Mouse (Mus musculus) kidney, embryonic 16.5 days (tissue): ENCODE results near the gene Mthfs. TPM values are rescaled to one million over a fixed set of nuclear protein-coding genes. Genes with fewer than 3 reads are reported as not detected.

Experiments used
- ATAC-seq: fragments of 200-750 bp; cut with Nextera tagmentation; 2 replicates; pipeline ENCODE4 v1.8.0; 2017; ENCODE audit warnings: moderate TSS enrichment; ENCODE audit not compliant: low FRiP score, low TSS enrichment
- H3K27ac ChIP-seq: fragments of 300-500 bp; sonication (generic); 2 replicates; pipeline ENCODE4 v1.5.1; 2014; ENCODE audit warnings: low read length
- H3K27me3 ChIP-seq: fragments of 300-500 bp; sonication (generic); 2 replicates; pipeline ENCODE4 v1.6.1; 2014; ENCODE audit warnings: low read length, control low read depth, mixed read lengths; ENCODE audit not compliant: insufficient read depth
- H3K36me3 ChIP-seq: fragments of 300-500 bp; sonication (generic); 2 replicates; pipeline ENCODE4 v1.6.1; 2014; ENCODE audit warnings: low read length, control low read depth, mixed read lengths; ENCODE audit not compliant: insufficient read depth
- H3K4me1 ChIP-seq: fragments of 300-500 bp; sonication (generic); 2 replicates; pipeline ENCODE4 v1.6.1; 2014; ENCODE audit warnings: low read length, control low read depth, mixed read lengths; ENCODE audit not compliant: insufficient read depth
- H3K4me2 ChIP-seq: fragments of 300-500 bp; sonication (generic); replicated peaks from 2 replicates; pipeline ENCODE4 v1.6.1; 2014; ENCODE audit warnings: low read depth, low read length
- H3K4me3 ChIP-seq: fragments of 300-500 bp; sonication (generic); 2 replicates; pipeline ENCODE4 v1.5.1; 2014; ENCODE audit warnings: mild to moderate bottlenecking, low read length
- H3K9ac ChIP-seq: fragments of 300-500 bp; sonication (generic); replicated peaks from 2 replicates; pipeline ENCODE4 v1.6.1; 2014; ENCODE audit warnings: low read length
- H3K9me3 ChIP-seq: fragments of 300-500 bp; sonication (generic); 2 replicates; pipeline ENCODE4 v1.6.1; 2016; ENCODE audit warnings: low read length, control low read depth
- WGBS: fragments of 180-500 bp; shearing (Covaris S2); extraction: QIAGEN DNeasy Blood & Tissue Kit; methylation state at CpG from one replicate; pipeline ENCODE4 v1.1.7; 2014; 5-methylcytosine and 5-hydroxymethylcytosine counted together
- polyA plus RNA-seq: library from polyadenylated mRNA; unstranded; fragments of >200 nt; fragmentation: Nextera tagmentation; extraction: Ambion mirVana; gene quantifications from 2 replicates; pipeline ENCODE4 v1.2.1, GENCODE M21; 2015

Gene Mthfs
- polyA plus RNA-seq, 1 experiment from 2014 or later: 27.7 TPM

GRCm38 (mm10) chr9:89374650-89375049, 164.2 kb downstream of the Mthfs start:
- H3K36me3 ChIP-seq: no peaks in the 10 kb centered on the region
- 87% methylated on average over 4 of the region's 4 CpGs for WGBS
- H3K4me3 ChIP-seq: no peak overlapping the region
- H3K9ac ChIP-seq: no peak overlapping the region
- no peaks in the 10 kb centered on the region; the same call in 1 of the 2 replicates for H3K9me3 ChIP-seq
- H3K4me1 ChIP-seq: no peaks in the 10 kb centered on the region
- no peaks in the 10 kb centered on the region for H3K27me3 ChIP-seq
- no peak overlapping the region for H3K4me2 ChIP-seq
- H3K27ac ChIP-seq: no peak overlapping the region
- no peak for ATAC-seq

GRCm38 (mm10) chr9:89403031-89403430, 192.6 kb downstream of the Mthfs start:
- Histone ChIP-seq H3K4me1 (no peaks in the 10 kb centered on the region), H3K9ac (no peak overlapping the region), H3K36me3 (no peaks in the 10 kb centered on the region), H3K27ac (no peak overlapping the region), H3K9me3 (no peaks in the 10 kb centered on the region), H3K27me3 (no peaks in the 10 kb centered on the region), H3K4me3 (no peak overlapping the region), H3K4me2 (no peak overlapping the region)
- ATAC-seq: no peak
- WGBS: 73% methylated on average over 1 of the region's 1 CpGs

Other genes starting within 250 kb of the Mthfs start
- gene Trim43b, start 117.8 kb upstream of the Mthfs start, polyA plus RNA-seq: not detected in 2 replicates
- gene Bcl2a1b, start 11.5 kb upstream of the Mthfs start, polyA plus RNA-seq: 1.0 and 1.2 TPM in 2 replicates
- gene Gm29094, start 11.3 kb upstream of the Mthfs start, polyA plus RNA-seq: 0.66 TPM in 1 of 2 replicates, not detected in the other